Mouse (Mus musculus) neutrophil, adult 5-6 weeks (primary cell): ENCODE results near the gene Ciapin1. TPM values are rescaled to one million over a fixed set of nuclear protein-coding genes. Genes with fewer than 3 reads are reported as not detected.
A peak's percentile ranks its signal among the peaks of the same experiment; 100 is the strongest.
"Not testable (repeated sequence)": the region's sequence is repeated elsewhere in the genome, so short reads cannot be mapped to it uniquely, and the experiment has no call there.

Experiments
- ATAC-seq: fragments of 151-379, 151-347 bp; 2 replicates; pipeline ENCODE4 v1.8.0; 2017; ENCODE audit warnings: mild to moderate bottlenecking, moderate TSS enrichment; ENCODE audit not compliant: insufficient number of reproducible peaks, poor library complexity, low FRiP score, severe bottlenecking; ENCODE audit errors: extremely low read depth
- total RNA-seq: library from RNA; stranded (forward); fragments of 200-1000 nt; gene quantifications from 2 replicates; pipeline ENCODE4 v1.2.3, GENCODE M21; 2017

Gene Ciapin1
- total RNA-seq, 1 experiment from 2014 or later = 26.1 TPM

DNA sequence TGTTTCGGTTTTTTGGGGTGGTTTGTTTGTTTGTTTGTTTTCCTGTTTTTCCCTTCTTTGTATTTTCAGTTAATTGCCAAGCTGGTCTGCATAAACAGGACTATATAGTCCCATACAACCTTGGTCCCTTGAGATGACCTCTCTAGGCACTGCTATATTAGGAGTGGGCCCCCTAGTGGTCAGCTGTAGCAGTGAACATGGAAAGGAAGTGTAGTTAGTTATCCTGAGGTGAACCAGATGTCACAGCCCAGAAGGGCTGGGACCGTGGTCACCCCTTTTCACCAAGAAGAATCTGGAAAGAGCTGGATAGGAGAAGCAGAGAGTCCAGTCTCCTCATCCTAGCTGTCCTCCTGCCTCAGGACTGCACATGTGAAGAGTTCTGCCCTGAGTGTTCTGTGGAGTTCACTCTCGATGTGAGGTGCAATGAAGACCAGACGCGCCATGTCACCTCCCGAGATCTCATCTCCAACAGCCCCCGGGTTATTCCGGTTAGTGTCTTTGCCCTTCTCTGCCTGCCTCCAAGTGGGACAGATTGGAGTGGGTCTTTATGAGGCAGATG is 23.3 kb upstream of the Ciapin1 start:
- ATAC-seq = peak; percentile 58

DNA sequence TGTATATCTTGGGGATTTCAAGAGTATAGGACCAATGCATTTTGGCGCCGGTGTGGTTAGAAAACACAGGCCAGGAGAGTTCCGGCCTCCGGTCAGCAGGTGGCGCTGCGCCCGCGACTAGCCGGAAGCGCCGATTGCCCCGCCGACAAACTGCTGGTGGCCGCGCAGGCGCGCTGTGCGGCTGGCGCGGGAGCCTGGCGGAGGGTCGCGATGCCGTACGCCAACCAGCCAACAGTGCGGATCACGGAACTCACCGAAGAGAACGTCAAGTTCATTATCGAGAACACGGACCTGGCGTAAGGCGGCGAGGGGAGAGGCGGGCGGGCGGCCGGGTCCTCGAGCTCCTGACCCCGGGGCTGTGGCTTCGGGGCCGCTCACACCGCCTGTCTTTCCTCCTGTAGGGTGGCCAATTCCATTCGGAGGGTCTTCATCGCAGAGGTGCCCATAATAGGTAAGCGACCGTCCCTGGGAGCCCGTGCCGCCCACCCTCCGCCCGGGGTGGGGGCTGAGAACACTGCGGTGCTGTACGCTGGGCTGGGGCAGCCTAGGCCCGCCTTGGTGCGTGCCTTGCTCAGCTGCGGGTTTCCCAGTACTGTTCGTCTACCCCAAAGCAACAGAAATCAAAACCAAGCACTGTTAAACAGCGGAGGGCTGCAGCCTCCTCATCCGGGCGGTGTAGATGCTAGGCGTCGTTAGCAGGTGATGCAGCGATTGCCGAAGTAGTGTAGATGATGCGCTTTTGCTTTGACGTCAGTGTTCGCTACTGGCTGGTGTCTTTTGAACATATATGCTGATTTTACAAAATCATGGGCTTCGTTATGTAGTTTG is 19.4 kb upstream of the Ciapin1 start, which contains the start of gene Polr2c:
TSS of gene Polr2c (plus strand) at position 105 of the 828 bp plus-strand sequence.
- ATAC-seq = peak; percentile 71

DNA sequence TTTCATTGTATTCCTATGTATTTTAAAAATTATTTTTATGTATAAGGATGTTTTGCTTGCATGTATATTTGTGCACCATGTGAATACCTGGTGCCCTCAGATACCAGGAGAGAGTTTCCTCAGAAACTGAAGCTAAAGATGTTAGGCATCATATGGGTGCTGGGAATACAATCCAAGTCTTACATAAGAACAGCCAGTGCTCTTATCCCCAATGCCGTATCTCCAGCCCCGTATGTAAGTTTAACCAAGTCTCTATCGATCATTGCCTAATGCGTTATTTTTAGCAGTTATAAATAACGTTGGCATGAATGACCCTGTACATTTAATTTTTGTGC is 18.8 kb upstream of the Ciapin1 start:
- no peak for ATAC-seq

DNA sequence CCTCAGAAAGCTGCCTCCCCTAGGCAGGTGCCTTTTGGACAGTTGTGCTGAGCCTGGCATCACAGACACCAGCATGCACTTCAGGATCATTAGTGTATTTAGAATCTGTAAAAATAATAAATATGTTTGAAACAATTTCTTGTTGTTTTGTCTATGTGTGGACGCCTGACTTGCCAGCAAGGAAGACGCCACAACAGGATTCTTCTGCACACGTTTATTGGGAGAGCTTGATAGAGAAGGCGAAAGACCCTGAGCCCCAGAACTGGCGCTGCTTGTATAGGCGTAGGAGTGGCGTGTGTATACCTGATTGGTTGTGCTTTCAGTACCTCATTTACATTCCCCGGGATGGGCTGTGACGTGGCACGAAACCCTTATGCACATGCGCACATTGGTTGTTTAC is 16.6 kb upstream of the Ciapin1 start:
- ATAC-seq = not testable (repeated sequence)

DNA sequence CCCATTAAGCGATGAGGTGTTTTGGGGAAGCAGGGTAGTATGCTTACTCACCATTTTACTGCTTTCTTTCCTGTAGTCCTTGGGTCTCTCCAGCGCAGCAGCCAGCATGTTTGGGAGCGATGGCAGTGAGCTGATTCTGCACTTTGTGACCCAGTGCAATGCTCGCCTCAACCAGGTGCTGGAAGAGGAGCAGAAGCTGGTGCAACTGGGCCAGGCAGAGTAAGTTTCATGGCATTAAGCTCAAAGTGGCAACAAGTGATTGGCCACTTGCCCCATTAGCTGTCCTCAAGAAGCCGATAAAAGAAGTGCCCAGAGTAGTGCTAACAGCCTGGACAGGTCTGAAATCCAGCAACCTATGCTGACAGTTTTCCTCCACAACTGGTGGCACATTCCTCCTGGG is 11.9 kb upstream of the Ciapin1 start:
- ATAC-seq = no peak

DNA sequence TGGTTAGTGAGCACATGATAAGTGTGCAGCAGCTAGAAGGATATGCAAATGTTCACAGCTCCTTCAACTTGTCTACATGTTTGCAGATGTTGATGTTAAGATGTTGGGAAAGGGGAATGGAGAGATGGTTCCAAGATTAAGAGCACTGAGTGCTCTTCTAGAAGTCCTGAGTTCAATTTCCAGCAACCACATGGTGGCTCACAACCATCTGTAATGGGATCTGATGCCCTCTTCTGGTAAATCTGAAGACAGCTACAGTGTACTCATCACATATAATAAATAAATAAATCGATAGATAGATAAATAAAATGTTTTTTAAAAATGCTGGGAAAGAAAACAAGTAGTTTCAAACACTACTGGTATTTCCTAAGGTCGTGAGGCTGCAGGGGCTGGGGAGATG is 3.0 kb upstream of the Ciapin1 start:
- no peak for ATAC-seq

DNA sequence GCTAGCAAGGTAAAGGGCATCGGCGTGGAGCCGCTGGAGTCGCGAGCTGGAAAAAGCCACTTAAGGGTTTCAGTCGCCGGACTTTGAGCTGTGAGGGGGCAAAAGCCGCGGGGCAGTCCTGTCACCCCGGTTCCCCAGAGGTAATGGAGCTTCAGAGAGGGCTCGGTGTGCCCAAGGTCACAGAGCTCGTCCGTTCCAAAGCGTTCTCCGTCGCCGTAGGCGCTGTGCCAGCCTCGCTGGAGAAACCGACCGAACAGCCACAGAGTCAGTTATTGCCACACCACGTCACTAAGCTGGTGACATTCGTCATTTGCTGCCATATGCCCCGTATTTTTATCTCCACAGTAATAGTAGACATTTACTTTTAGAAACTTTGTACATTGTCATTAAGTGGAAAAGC is 442 bp upstream of the Ciapin1 start:
- ATAC-seq = no peak

DNA sequence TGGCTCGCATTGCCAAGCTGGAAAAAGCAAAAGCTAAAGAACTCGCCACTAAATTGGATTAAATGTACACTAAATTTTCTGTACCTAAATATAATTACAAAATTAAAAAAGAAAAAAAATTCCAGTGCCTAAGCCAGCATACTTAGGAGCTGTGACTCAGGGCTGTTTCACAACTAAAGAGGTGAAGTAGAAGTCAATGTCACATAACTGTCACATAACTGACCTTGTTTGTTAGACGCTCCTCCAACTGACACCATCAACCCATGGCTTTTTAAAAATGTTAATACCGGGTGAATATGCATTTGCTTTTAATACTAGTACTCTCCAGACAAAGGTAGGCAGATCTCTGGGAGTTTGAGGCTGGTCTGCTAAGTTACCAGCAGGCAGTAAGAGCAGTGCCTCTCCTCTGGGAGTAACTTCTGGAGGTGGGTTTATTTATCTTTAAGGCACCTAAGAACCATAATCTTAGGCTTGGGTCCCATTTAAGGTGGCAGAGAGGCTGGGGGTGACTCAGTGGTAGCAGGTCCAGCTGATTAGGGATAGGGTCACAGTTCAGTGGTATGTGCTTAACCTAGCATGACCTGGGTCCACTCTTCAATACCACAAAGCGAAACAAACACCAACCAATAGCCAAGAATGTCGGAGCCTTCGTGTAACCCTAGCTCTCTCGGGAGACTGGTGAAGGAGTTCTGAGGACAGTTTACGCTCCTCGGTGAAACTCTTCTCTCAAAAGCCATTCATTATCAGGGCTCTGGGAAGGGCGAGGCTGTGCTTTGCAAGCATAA is 1.5 kb downstream of the Ciapin1 start:
- ATAC-seq = no peak

DNA sequence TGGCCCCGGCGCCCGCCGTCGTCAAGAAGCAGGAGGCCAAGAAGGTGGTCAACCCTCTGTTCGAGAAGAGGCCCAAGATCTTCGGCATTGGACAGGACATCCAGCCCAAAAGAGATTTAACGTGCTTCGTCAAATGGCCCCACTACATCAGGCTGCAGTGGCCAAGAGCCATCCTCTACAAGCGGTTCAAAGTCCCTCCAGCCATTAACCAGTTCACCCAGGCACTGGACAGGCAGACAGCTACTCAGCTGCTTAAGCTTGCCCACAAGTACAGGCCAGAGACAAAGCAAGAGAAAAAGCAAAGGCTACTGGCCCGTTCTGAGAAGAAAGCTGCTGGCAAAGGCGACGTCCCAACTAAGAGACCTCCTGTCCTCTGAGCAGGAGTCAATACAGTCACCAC is 2.4 kb downstream of the Ciapin1 start:
- ATAC-seq = not testable (repeated sequence)

DNA sequence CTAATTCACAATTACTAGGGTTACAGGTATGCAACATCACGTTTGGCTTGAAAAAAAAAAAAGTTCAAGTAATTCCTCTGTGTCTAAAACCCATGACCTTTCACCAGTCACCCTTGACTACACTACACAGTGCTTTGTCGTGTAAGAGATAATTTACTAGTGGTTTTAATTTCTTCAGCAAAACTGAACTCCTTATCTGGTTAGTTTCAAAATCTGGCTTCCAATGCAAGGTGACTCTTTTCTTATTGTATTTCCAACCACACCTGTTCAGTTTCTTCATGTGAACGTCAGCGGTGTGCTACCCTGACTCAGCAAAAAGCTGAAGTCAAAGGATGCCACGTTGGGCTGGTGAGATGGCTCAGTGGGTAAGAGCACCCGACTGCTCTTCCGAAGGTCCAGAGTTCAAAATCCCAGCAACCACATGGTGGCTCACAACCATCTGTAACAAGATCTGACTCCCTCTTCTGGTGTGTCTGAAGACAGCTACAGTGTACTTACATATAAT is 4.2 kb downstream of the Ciapin1 start:
- not testable (repeated sequence) for ATAC-seq

DNA sequence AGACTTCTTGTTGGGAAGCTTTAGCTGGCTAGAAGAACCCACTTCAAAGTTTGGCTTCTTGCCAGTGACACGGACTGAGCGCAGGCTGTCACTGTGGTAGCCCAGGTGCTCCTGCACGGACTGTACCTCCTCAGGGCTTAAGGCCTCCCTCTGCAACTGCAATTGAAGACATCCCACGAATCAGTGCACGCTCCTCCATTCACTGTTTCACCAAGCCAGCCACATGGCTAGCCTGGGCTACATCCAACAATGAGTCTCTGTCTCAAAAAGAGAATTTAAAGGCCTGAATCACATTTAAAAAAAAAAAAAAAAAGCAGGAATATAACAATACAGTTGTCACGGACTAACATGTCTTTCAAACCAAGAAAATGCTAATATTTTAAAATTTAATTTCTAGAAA is 9.9 kb downstream of the Ciapin1 start:
- ATAC-seq = no peak

DNA sequence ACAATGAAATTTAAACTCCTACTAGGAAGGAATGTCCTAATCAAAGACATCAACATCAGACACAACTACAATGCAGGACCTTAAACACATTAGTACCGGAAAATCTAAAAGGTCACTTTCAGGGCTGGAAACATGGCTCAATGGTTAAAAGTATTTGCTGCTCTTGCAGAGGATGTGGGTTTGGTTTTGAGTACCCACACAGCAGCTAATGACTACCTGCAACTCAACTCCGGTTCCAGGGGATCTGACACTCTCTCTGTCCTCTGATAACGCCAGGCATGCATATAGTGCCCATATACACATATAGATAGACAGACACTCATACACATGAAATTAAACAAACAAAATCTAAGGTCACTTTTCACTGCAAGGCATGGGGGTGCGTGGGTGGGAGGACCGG is 11.9 kb downstream of the Ciapin1 start:
- ATAC-seq = no peak

DNA sequence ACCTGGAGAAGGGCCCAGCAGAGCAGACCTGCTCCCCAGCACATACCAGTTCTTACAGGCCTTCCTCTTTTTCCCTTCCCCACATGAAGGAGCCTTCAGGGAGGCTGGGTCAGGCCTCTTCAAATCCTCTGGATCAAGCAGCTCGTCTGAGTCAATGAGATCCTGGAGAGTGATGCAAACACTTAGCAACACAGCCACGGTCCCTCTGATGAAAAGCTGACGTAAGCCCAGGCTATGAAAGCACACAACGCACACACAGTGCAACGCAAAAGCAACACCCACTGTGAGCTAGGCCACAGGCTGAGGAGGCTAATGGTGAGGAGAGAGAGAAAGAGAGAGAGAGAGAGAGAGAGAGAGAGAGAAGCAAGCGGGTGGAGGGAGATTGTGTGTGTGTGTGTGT is 13.0 kb downstream of the Ciapin1 start:
- ATAC-seq = no peak

DNA sequence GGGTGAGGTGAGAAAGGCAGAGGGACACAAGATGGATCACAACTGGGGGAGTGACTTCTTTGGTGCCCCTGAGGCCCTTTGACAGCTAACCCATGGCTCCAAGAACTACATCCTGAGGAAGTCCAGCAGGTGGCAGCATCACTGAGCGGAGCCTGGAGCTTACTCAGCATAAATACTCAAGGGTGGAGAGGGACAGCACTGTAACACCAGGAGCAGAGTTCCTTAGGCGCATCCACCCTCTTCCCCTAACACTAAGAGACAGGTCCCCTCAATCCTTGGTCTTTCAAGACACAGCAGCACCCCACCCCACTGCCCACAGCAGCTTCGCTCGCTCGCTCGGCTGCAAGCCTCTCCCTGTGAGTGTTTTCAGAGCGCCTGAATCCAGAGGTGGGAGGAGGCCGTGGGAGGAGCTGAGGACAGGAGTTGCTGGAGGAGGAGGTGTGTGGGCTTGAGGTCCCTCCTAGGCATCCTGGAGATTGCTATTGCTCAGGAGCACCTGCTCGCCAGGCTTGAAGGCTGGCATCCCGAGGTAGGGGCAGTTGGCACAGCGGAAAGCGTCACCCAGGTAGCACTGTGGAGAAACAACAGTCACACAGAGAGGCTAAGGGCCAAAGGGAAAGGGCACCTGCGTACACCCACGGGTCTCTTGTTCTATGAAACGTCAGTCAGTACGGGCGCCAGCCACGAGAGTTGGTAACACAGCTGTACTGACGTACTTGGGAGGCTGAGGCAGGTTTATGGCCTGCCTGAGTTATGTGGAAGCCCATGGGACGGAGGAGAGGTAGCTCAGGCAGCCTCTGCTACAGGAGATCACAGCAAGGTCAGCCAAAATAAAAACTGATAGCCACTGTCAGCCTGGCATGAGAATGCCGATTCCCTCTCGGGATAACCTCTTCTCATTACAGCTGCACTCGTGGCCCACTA is 15.3 kb downstream of the Ciapin1 start:
- ATAC-seq = 0 out of 2 replicates have a peak, but pooled peaks have one; percentile 27

DNA sequence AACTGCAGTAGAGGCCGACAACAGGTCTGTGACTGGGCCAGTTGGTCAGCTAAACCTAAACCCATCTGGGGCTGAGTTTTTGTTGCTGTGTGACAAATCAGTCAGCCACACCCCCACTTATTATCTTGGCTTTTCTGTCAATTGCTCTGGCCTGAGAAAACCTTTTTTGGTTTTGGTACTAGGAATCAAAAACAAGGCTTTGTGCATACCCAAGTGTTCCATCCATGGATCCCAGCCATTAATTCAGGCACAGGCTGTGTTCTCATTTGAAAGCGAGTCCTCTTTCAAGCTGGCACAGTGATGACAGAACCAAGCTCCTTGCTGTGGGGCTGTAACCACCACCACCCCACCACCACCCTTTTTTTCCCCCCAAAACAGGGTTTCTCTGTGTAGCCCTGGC is 16.8 kb downstream of the Ciapin1 start:
- ATAC-seq = no peak

DNA sequence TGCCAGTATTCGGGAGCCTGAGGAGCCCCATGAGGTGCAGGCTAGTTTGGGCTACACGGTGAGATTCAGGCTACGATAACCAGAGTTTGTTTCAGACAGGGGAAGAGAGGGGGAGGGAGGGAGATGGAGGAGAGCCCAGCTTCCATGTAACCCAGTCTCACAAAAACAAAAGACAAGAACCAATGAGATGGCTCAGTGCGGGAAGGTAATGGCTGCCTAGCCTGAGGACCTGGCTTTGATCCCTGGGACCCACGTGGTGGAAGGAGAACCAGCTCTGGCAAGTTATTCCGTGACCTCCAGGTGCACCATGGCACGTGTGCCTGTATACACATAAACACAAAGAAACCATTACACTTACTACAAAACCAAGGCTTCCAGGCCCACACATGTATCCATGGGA is 17.6 kb downstream of the Ciapin1 start:
- ATAC-seq = no peak

DNA sequence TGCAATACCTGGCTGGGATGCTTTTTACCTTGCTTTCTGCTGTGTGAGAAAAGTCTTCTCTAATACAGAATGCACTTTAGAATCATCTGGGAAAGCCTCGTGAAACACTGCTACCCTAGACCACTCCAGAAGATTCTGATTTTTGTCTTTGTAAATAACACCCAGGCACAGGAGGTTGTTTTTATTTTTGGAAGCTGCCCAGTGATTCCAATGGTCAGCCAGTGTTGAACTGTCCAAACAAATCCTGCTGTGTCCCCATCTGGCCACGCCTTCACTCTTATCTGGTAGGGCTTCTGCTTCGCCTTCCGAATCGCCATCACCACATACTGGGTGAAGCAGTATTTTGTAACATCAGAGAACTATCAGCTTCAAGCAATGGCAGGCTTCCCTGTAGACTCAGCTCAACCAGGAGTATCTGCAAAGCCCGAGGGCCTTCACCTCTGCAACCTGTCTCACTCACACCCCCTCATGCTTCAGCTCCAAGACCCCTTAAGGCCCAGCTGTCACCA is 18.4 kb downstream of the Ciapin1 start:
- no peak for ATAC-seq

DNA sequence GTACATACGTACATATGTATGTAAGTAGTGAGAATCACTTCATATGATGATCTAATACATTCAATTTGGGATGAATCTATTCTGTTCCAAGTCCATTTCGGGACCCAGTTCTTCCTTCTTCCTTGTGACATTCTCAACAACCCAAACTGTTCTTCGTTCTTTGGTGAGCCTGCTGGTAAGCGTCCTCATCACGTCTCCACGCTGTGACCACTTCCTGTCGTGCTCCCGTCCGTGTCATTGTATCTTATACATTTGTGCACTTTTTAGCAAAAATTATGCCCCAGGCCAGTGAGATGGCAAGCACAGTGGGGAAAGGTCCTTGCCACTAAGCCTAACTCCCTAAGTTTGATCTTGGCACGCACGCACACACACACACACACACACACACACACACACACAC is 20.2 kb downstream of the Ciapin1 start:
- ATAC-seq = no peak

DNA sequence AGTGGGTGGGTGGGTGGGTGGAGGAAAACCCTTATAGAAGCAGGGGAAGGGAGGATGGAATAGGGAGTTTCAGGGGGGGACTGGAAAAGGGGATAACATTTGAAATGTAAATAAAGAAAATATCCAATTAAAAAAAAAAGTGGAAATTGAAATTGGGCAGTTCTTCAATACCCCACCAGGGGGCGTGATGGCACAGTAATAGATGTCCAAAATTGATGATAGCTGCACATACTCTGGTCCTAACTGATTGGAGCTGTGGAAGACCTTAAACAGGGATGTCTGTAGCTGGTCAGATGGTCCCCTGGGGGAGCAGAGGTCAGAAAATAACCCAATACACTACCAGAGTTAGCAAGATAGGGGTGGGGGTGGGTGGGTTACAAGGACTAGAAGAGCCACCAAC is 23.6 kb downstream of the Ciapin1 start:
- peak; percentile 35; the same call in 1 of the 2 replicates for ATAC-seq
